Mouse (Mus musculus) neural tube, embryonic 15.5 days (tissue): ENCODE results near the gene Rap1b. TPM values are rescaled to one million over a fixed set of nuclear protein-coding genes. Genes with fewer than 3 reads are reported as not detected.

Experiments
- ATAC-seq: fragments of 200-750 bp; cut with Nextera tagmentation; 2 replicates; pipeline ENCODE4 v1.8.0; 2017; ENCODE audit warnings: mild to moderate bottlenecking, moderate TSS enrichment, moderate library complexity; ENCODE audit not compliant: low FRiP score
- H3K27ac ChIP-seq: fragments of 300-500 bp; sonication (generic); replicated peaks from 2 replicates; pipeline ENCODE4 v1.5.1; 2015; ENCODE audit warnings: mild to moderate bottlenecking, inconsistent platforms
- H3K27me3 ChIP-seq: fragments of 300-500 bp; sonication (generic); replicated peaks from 2 replicates; pipeline ENCODE4 v1.6.1; 2015; ENCODE audit warnings: inconsistent platforms
- H3K36me3 ChIP-seq: fragments of 300-500 bp; sonication (generic); 2 replicates; pipeline ENCODE4 v1.6.1; 2015; ENCODE audit warnings: inconsistent platforms
- H3K4me1 ChIP-seq: fragments of 300-500 bp; sonication (generic); 2 replicates; pipeline ENCODE4 v1.6.1; 2015; ENCODE audit warnings: inconsistent platforms
- H3K4me2 ChIP-seq: fragments of 300-500 bp; sonication (generic); 2 replicates; pipeline ENCODE4 v1.6.1; 2015; ENCODE audit warnings: inconsistent platforms, mild to moderate bottlenecking, moderate library complexity
- H3K4me3 ChIP-seq: fragments of 300-500 bp; sonication (generic); replicated peaks from 2 replicates; pipeline ENCODE4 v1.5.1; 2015; ENCODE audit warnings: mild to moderate bottlenecking, inconsistent platforms
- H3K9ac ChIP-seq: fragments of 300-500 bp; sonication (generic); replicated peaks from 2 replicates; pipeline ENCODE4 v1.6.1; 2015; ENCODE audit warnings: mild to moderate bottlenecking, inconsistent platforms
- H3K9me3 ChIP-seq: fragments of 300-500 bp; sonication (generic); replicated peaks from 2 replicates; pipeline ENCODE4 v1.6.1; 2016; ENCODE audit warnings: inconsistent platforms
- WGBS: fragments of 180-500 bp; shearing (Covaris S2); methylation state at CpG from one replicate; pipeline ENCODE4 v1.1.7; 2015; ENCODE audit warnings: mixed read lengths; 5-methylcytosine and 5-hydroxymethylcytosine counted together
- polyA plus RNA-seq: library from polyadenylated mRNA; unstranded; fragments of >200 nt; fragmentation: Nextera tagmentation; extraction: Ambion mirVana; gene quantifications from 2 replicates; pipeline ENCODE4 v1.2.1, GENCODE M21; 2015

Rap1b gene
- polyA plus RNA-seq, 1 experiment from 2014 or later = 165 TPM

GRCm38 (mm10) chr10:117795206-117795605, 50.6 kb downstream of the Rap1b start:
- no peak for ATAC-seq
- H3K9me3 ChIP-seq = 0 out of 2 replicates have a peak, but pooled peaks cover 3% of the 10 kb centered on the region
- no peaks in the 10 kb centered on the region for H3K36me3 ChIP-seq
- no peaks in the 10 kb centered on the region for H3K27me3 ChIP-seq
- H3K4me1 ChIP-seq = peaks cover 21% of the 10 kb centered on the region
- H3K4me2 ChIP-seq = no peak overlapping the region
- no peak overlapping the region for H3K4me3 ChIP-seq
- no peak overlapping the region for H3K27ac ChIP-seq
- 80% methylated on average over 4 of the region's 4 CpGs for WGBS
- H3K9ac ChIP-seq = no peak overlapping the region

GRCm38 (mm10) chr10:117793436-117794030, 52.3 kb downstream of the Rap1b start:
- no peaks in the 10 kb centered on the region for H3K36me3 ChIP-seq
- H3K27ac ChIP-seq = peak overlapping the region; percentile 79
- H3K4me3 ChIP-seq = peak overlapping the region; percentile 93
- H3K9me3 ChIP-seq = 0 out of 2 replicates have a peak, but pooled peaks cover 3% of the 10 kb centered on the region
- WGBS = 85% methylated on average over 11 of the region's 11 CpGs
- peaks cover 21% of the 10 kb centered on the region for H3K4me1 ChIP-seq
- no peak for ATAC-seq
- peak overlapping the region; percentile 85 for H3K4me2 ChIP-seq
- 0 out of 2 replicates have a peak overlapping the region, but pooled peaks have one; percentile 48 for H3K9ac ChIP-seq
- no peaks in the 10 kb centered on the region for H3K27me3 ChIP-seq

GRCm38 (mm10) chr10:117792141-117793091, 53.4 kb downstream of the Rap1b start, which contains the start of gene Nup107:
TSS of gene Nup107 (minus strand) at chr10:117792705.
- 0 out of 2 replicates have a peak, but pooled peaks cover 3% of the 10 kb centered on the region for H3K9me3 ChIP-seq
- H3K4me3 ChIP-seq = peak within 1 kb of the TSS; percentile 93
- H3K9ac ChIP-seq = peak within 1 kb of the TSS; percentile 72
- no peaks in the 10 kb centered on the region for H3K27me3 ChIP-seq
- H3K27ac ChIP-seq = peak within 1 kb of the TSS; percentile 79
- peak within 1 kb of the TSS; percentile 85 for H3K4me2 ChIP-seq
- H3K4me1 ChIP-seq = peaks cover 21% of the 10 kb centered on the region
- WGBS = under 1% methylated on average over 75 of the region's 75 CpGs
- peaks cover 5% of the 10 kb centered on the region; the same call in 1 of the 2 replicates for H3K36me3 ChIP-seq
- ATAC-seq = peak; percentile 98

- 95% methylated on average over 2 of the region's 2 CpGs for WGBS
- no peaks in the 10 kb centered on the region for H3K9me3 ChIP-seq
- peaks cover 13% of the 10 kb centered on the region for H3K36me3 ChIP-seq
- peak overlapping the region; percentile 85; the same call in 1 of the 2 replicates for H3K4me2 ChIP-seq
- H3K4me3 ChIP-seq = no peak overlapping the region
- H3K9ac ChIP-seq = no peak overlapping the region
- no peak for ATAC-seq
- H3K27ac ChIP-seq = no peak overlapping the region
- H3K4me1 ChIP-seq = peaks cover 21% of the 10 kb centered on the region
- H3K27me3 ChIP-seq = no peaks in the 10 kb centered on the region
Observed at GRCm38 (mm10) chr10:117791171-117791470, 54.7 kb downstream of the Rap1b start.

GRCm38 (mm10) chr10:117790421-117791170, 55.2 kb downstream of the Rap1b start:
- no peak overlapping the region for H3K9ac ChIP-seq
- no peaks in the 10 kb centered on the region for H3K9me3 ChIP-seq
- WGBS = 95% methylated on average over 17 of the region's 17 CpGs
- H3K36me3 ChIP-seq = peaks cover 19% of the 10 kb centered on the region
- no peak overlapping the region for H3K4me3 ChIP-seq
- H3K27ac ChIP-seq = no peak overlapping the region
- no peaks in the 10 kb centered on the region for H3K27me3 ChIP-seq
- H3K4me2 ChIP-seq = no peak overlapping the region
- no peak for ATAC-seq
- H3K4me1 ChIP-seq = peaks cover 21% of the 10 kb centered on the region

GRCm38 (mm10) chr10:117790011-117790410, 55.8 kb downstream of the Rap1b start:
- Histone ChIP-seq H3K27ac (no peak overlapping the region), H3K4me1 (peaks cover 21% of the 10 kb centered on the region), H3K9ac (no peak overlapping the region), H3K4me3 (no peak overlapping the region), H3K4me2 (no peak overlapping the region), H3K36me3 (peaks cover 20% of the 10 kb centered on the region), H3K9me3 (no peaks in the 10 kb centered on the region), H3K27me3 (no peaks in the 10 kb centered on the region)
- ATAC-seq = no peak
- 97% methylated on average over 1 of the region's 1 CpGs for WGBS

- no peaks in the 10 kb centered on the region for H3K4me1 ChIP-seq
- 97% methylated on average over 7 of the region's 7 CpGs for WGBS
- no peaks in the 10 kb centered on the region for H3K27me3 ChIP-seq
- no peak overlapping the region for H3K27ac ChIP-seq
- H3K9ac ChIP-seq = no peak overlapping the region
- H3K4me3 ChIP-seq = no peak overlapping the region
- H3K9me3 ChIP-seq = no peaks in the 10 kb centered on the region
- no peak overlapping the region for H3K4me2 ChIP-seq
- no peak for ATAC-seq
- peaks cover 58% of the 10 kb centered on the region for H3K36me3 ChIP-seq
Observed at GRCm38 (mm10) chr10:117784646-117785045, 61.2 kb downstream of the Rap1b start.

- Histone ChIP-seq H3K9ac (no peak overlapping the region), H3K4me3 (no peak overlapping the region), H3K36me3 (peaks cover 61% of the 10 kb centered on the region), H3K27ac (no peak overlapping the region), H3K27me3 (no peaks in the 10 kb centered on the region), H3K9me3 (no peaks in the 10 kb centered on the region), H3K4me2 (no peak overlapping the region), H3K4me1 (no peaks in the 10 kb centered on the region)
- WGBS = 95% methylated on average over 13 of the region's 13 CpGs
- ATAC-seq = no peak
Observed at GRCm38 (mm10) chr10:117783786-117784420, 61.9 kb downstream of the Rap1b start.

- Histone ChIP-seq H3K27ac (no peak overlapping the region), H3K36me3 (peaks cover 67% of the 10 kb centered on the region), H3K4me2 (no peak overlapping the region), H3K9me3 (no peaks in the 10 kb centered on the region), H3K27me3 (no peaks in the 10 kb centered on the region), H3K9ac (no peak overlapping the region), H3K4me1 (no peaks in the 10 kb centered on the region), H3K4me3 (no peak overlapping the region)
- 96% methylated on average over 14 of the region's 14 CpGs for WGBS
- ATAC-seq = no peak
Observed at GRCm38 (mm10) chr10:117782491-117783260, 63.2 kb downstream of the Rap1b start.

- Histone ChIP-seq H3K27me3 (no peaks in the 10 kb centered on the region), H3K27ac (no peak overlapping the region), H3K9me3 (no peaks in the 10 kb centered on the region), H3K4me1 (no peaks in the 10 kb centered on the region), H3K9ac (no peak overlapping the region), H3K36me3 (peaks cover 70% of the 10 kb centered on the region), H3K4me3 (no peak overlapping the region), H3K4me2 (no peak overlapping the region)
- 100% methylated on average over 2 of the region's 2 CpGs for WGBS
- no peak for ATAC-seq
Observed at GRCm38 (mm10) chr10:117782056-117782455, 63.8 kb downstream of the Rap1b start.
